Mouse (Mus musculus) liver, postnatal 0 days (tissue): Measurements from ENCODE around the gene Usp28.

Source experiments
- CTCF ChIP-seq: sonication (generic); IDR thresholded peaks from 2 replicates; pipeline ENCODE4 v1.5.1; 2016; ENCODE audit warnings: antibody characterized with exemption, low read depth
- EP300 ChIP-seq: IDR thresholded peaks from 2 replicates; pipeline ENCODE4 v1.6.1; 2016; ENCODE audit warnings: antibody characterized with exemption, low read depth, mild to moderate bottlenecking

DNA sequence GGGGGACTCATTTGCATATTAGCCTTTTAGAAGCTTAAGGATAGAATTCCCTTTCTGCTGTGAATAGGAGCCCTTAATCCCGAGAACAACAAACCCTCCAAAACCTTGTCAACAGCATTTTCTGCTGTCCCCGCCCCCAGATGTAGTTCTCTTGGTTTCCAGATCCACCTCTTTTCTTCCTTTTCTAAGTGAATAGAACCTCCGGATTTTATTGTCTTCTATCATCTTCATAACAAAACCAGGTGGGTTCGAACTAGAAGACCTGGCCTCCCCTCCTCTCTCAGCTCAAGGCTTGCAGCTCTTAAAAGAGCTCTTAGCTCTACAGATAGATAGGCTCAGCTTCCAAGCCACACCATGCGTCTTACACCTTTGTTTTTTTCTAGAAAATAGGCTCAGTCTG lies 6.5 kb downstream of the Usp28 start:
- TF ChIP-seq CTCF (no peak), EP300 (no peak)
